Mouse (Mus musculus) spleen, adult 2 months (tissue): ENCODE measurements around the gene Phykpl. TPM values are rescaled to one million over a fixed set of nuclear protein-coding genes. Genes with fewer than 3 reads are reported as not detected.
A peak's percentile ranks its signal among the peaks of the same experiment; 100 is the strongest.
"Not testable (repeated sequence)": the region's sequence is repeated elsewhere in the genome, so short reads cannot be mapped to it uniquely, and the experiment has no call there.

Source experiments
- DNase-seq, 2 experiments: peaks; one replicate each; pipeline versions ENCODE4 v3.0.0 to v3.0.0-alpha.2; 2012 to 2021; ENCODE audit warnings: low spot score in 2 of 2, low read depth in 1 of 2
- H3K27ac ChIP-seq: fragments of 200-500 bp; 2 replicates; pipeline ENCODE4 v1.5.1; 2012; ENCODE audit warnings: low read length, inconsistent platforms; ENCODE audit not compliant: insufficient read depth
- H3K27me3 ChIP-seq: fragments of 200-500 bp; 2 replicates; pipeline ENCODE4 v1.6.1; 2012; ENCODE audit warnings: mild to moderate bottlenecking, moderate library complexity, low read length, inconsistent platforms; ENCODE audit not compliant: control insufficient read depth, insufficient read depth
- H3K36me3 ChIP-seq: fragments of 200-500 bp; 2 replicates; pipeline ENCODE4 v1.6.1; 2012; ENCODE audit warnings: mild to moderate bottlenecking, low read length, inconsistent platforms; ENCODE audit not compliant: control insufficient read depth, insufficient read depth
- H3K4me1 ChIP-seq: fragments of 200-500 bp; 2 replicates; pipeline ENCODE4 v1.6.1; 2011; ENCODE audit warnings: inconsistent platforms; ENCODE audit not compliant: control insufficient read depth, insufficient read depth, insufficient read length
- H3K4me3 ChIP-seq: fragments of 200-500 bp; 2 replicates; pipeline ENCODE4 v1.5.1; 2011; ENCODE audit warnings: mild to moderate bottlenecking, inconsistent platforms; ENCODE audit not compliant: insufficient read depth, insufficient read length; ENCODE audit errors: extremely low read depth
- CTCF ChIP-seq: fragments of 200-500 bp; IDR thresholded peaks from 2 replicates; pipeline ENCODE4 v1.5.1; 2011; ENCODE audit warnings: mild to moderate bottlenecking, inconsistent platforms; ENCODE audit not compliant: insufficient read depth, insufficient read length, insufficient replicate concordance; ENCODE audit errors: extremely low read depth
- POLR2A ChIP-seq: fragments of 200-500 bp; IDR thresholded peaks from 2 replicates; pipeline ENCODE4 v1.6.1; 2011; ENCODE audit warnings: low read depth, low read length, inconsistent platforms
- WGBS: fragments of 180-500 bp; shearing (Covaris S2); methylation state at CpG from one replicate; pipeline ENCODE4 v1.1.7; 2018; 5-methylcytosine and 5-hydroxymethylcytosine counted together
- polyA plus RNA-seq: library from polyadenylated mRNA; depleted of rRNA; stranded (reverse); fragments of >200 nt; gene quantifications from 2 replicates; pipeline ENCODE4 v1.2.3, GENCODE M21; 2012

Gene Phykpl
- polyA plus RNA-seq, 1 experiment: 13.2 TPM

DNA sequence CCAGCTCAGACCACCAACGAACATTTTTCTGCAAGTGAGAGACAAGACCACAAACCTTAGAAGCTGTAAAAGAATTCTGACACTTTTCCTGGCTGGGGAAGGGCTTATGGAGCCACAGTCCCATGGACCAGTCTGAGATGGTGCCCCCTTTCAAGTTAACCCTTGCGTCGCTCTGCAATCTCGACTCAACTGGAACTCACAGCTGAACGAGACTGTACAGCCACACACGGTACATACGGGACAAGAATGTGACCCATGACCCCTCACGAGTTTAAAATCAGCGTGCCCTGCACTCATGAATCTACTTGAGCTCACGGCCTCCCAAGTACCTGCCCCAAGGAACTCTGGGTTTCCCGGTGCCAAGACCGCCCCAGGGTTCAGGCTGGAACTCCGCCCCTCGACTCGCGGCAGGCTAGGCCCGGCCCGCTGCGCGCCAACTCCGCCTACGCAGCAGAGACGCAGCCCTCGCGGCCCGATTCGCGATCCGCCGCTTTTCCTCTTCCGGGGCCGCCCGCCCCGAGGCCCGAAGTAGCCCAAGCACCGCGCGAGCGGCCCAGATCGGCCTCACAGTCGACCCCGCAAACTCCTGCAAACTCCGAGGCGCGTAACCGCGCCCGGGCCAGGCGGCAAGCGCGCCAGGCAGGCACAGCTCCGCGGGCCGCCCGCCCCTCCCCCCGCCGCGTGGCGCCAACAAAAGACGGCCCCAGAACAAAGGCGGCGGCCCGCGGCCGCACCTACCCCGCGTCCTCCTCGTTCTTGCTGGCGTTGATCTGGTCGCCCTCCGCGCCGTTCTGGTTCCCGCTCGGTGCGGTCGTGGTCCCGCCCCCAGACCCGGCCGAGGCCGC is 21.3 kb downstream of the Phykpl start:
- Histone ChIP-seq H3K27ac (peak overlapping the region; percentile 96), H3K27me3 (no peaks in the 10 kb centered on the region), H3K4me1 (peaks cover 3% of the 10 kb centered on the region; the same call in 1 of the 2 replicates), H3K4me3 (peak overlapping the region; percentile 100), H3K36me3 (peaks cover 35% of the 10 kb centered on the region)
- TF ChIP-seq CTCF (no peak), POLR2A (peak; percentile 48)
- WGBS: 1% methylated on average over 81 of the region's 81 CpGs
- peak; percentile 62 to 86 for DNase-seq

GRCm38 (mm10) chr11:51606447-51607095 is 22.0 kb downstream of the Phykpl start, which contains the start of gene Hnrnpab:
TSS of gene Hnrnpab (minus strand) at chr11:51606847.
- H3K4me1 ChIP-seq: peaks cover 3% of the 10 kb centered on the region; the same call in 1 of the 2 replicates
- peak within 1 kb of the TSS; percentile 100 for H3K4me3 ChIP-seq
- DNase-seq: peak; percentile 94 to 95
- TF ChIP-seq POLR2A (peak; percentile 99), CTCF (no peak)
- under 1% methylated on average over 91 of the region's 91 CpGs for WGBS
- H3K27me3 ChIP-seq: no peaks in the 10 kb centered on the region
- peaks cover 28% of the 10 kb centered on the region for H3K36me3 ChIP-seq
- H3K27ac ChIP-seq: peak within 1 kb of the TSS; percentile 96

DNA sequence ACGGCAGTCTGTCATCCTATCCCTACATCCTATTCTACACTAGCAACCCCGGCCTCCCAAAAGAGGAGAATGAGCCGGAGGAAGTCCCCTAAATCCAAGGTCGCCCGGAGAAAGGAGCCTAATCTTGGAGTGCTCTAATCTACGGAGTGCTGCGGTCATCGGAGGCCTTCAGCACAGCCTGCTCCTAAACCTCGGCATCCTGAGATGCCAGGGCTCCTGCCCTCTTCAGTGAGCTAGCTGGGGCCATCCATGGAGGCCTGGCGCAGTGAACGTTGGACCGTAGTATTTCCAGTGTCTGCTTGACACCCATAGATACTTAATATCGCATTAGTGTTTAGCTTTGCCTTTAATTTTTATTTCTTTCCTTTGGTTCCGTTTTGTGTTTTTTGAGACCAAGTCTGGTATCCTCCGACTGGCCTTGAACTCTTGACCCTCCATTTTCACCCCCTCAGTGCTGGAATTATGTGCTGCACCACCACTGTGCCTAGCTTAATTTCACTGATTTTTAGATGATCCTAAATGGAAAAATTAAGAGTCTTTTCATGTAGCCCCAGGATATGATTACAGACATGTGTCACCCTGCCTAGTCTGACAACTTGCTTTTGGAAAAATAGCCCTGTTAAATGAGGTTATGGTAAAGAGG is 22.7 kb downstream of the Phykpl start:
- Histone ChIP-seq H3K4me1 (peaks cover 3% of the 10 kb centered on the region; the same call in 1 of the 2 replicates), H3K4me3 (peak overlapping the region; percentile 85), H3K27ac (peak overlapping the region; percentile 82), H3K36me3 (peaks cover 21% of the 10 kb centered on the region), H3K27me3 (no peaks in the 10 kb centered on the region)
- DNase-seq: no peak
- 6% methylated on average over 15 of the region's 15 CpGs for WGBS
- TF ChIP-seq CTCF (no peak), POLR2A (no peak)

DNA sequence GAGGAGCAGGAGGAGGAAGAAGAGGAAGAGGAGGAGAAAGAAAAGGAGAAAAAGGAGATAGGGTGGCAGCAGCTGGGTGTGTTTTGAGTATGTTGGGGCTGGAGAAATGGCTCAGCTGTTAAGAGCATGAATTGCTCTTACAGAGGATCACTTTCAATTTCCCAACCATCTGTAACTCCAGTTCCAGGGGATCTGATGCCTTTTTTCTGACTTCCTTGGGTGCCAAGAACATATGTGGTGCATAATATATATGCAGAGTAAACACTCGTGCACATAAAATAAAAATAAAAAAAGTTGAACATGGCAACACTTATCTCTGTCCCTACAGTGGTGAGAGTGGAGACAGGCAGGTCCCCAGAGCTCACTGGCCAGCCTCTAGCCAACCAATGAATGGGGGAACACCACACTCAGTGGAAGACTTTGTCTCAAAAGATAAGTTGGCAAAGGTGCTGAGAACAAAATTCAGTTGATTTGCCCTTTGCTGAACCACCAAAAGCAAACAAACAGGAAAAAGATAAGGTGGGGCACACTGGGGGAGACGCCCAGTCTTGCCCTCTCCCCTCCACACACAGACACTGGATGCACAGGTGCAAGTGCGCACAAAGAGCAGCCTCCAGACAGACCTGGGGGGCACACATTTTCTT is 24.8 kb downstream of the Phykpl start:
- 68% methylated on average over 3 of the region's 3 CpGs for WGBS
- no peak for DNase-seq

DNA sequence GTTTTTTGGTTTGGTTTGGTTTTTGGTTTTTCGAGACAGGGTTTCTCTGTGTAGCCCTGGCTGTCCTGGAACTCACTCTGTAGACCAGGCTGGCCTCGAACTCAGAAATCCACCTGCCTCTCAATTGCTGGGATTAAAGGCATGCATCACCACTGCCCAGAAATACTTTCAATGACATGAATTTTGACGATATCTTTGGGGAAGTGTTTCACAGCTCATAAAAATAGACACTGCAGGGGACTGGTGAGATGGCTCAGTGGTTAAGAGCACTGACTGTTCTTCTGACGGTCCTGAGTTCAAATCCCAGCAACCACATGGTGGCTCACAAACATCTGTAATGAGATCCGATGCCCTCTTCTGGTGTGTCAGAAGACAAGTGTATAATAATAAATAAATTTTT is 25.4 kb downstream of the Phykpl start:
- not testable (repeated sequence) for DNase-seq, H3K36me3 ChIP-seq, H3K4me1 ChIP-seq, H3K4me3 ChIP-seq, H3K27ac ChIP-seq, H3K27me3 ChIP-seq
- WGBS: 70% methylated on average over 5 of the region's 5 CpGs

More for the DNA sequence above, 24.8 kb downstream of the Phykpl start:
- Histone ChIP-seq H3K27ac (no peak overlapping the region), H3K4me3 (no peak overlapping the region), H3K4me1 (peaks cover 3% of the 10 kb centered on the region; the same call in 1 of the 2 replicates), H3K27me3 (no peaks in the 10 kb centered on the region), H3K36me3 (peaks cover 5% of the 10 kb centered on the region)
- TF ChIP-seq CTCF: no peak
- no peak for TF ChIP-seq POLR2A

- Histone ChIP-seq H3K27ac (no peak overlapping the region), H3K4me1 (peaks cover 2% of the 10 kb centered on the region; the same call in 1 of the 2 replicates)
- no peak for DNase-seq
Measured at GRCm38 (mm10) chr11:51614256-51614655, 29.7 kb downstream of the Phykpl start.

More at GRCm38 (mm10) chr11:51614256-51614655, 29.7 kb downstream of the Phykpl start:
- Histone ChIP-seq H3K4me3 (no peak overlapping the region), H3K36me3 (no peaks in the 10 kb centered on the region), H3K27me3 (no peaks in the 10 kb centered on the region)
- 93% methylated on average over 8 of the region's 8 CpGs for WGBS
- TF ChIP-seq CTCF (no peak), POLR2A (no peak)
